In genomic region chr11:106001718-106002117, GRCm38 (mm10) we compare ENCODE assay signal across 10 mouse cellular contexts. TPM values are rescaled to one million over a fixed set of nuclear protein-coding genes. Genes with fewer than 3 reads are reported as not detected.
DNase-seq lines count a peak whose midpoint lies in the region; ATAC-seq lines count a peak whose summit lies in the region.
"Had no signal": no experiment of that assay in that cellular context is flagged by ENCODE, and none has a peak within 500 bp of the region (broad histone marks: within the 10 kb centered on the region; RNA-seq: fewer than 3 reads in every experiment).

No protein-coding gene starts in this region.

- ATAC-seq in inflammation-experienced regulatory T-cells, adult 6 months: peak; percentile 52

- DNase-seq in heart, adult 8-10 months (ENCODE audit: low spot score): peak; percentile 22
- no peak for DNase-seq in heart, adult 9 months (ENCODE audit: low spot score in 2 of 2)
- DNase-seq in right cerebral cortex, adult 2 months (ENCODE audit: low spot score in 2 of 2): peak; percentile 19 to 53
- no peak for DNase-seq in right cerebral cortex, postnatal 10 days (ENCODE audit: low spot score in 2 of 2)
- DNase-seq in telencephalon, adult 2 months (ENCODE audit: low read depth, low spot score): peak; percentile 17
- DNase-seq in adrenal gland, postnatal 25 days: no peak
- DNase-seq in adrenal gland, postnatal 4 days (ENCODE audit: low spot score in 2 of 2): no peak

RNA-seq across cellular contexts. Expression of gene Kcnh6, which starts 6.2 kb away (rescaled TPM):
- total RNA-seq in heart, adult 8-10 months (2022): not detected
- under 1 TPM in 1 of 3 experiments, not detected in 2; 0.16 TPM for polyA plus RNA-seq in inflammation-experienced regulatory T-cells, adult 6 months (2017; shearing (Covaris generic))
- 0.21 TPM in 1 of 2 replicates, not detected in the other for total RNA-seq in adrenal gland, postnatal 25 days (2021)
- total RNA-seq in adrenal gland, postnatal 4 days (2021): under 1 TPM; 0.31 to 0.92 TPM

RNA-seq across cellular contexts. Expression of gene Ace3, which starts 7.2 kb away (rescaled TPM):
- not detected for total RNA-seq in heart, adult 8-10 months (2022)
- not detected for polyA plus RNA-seq in inflammation-experienced regulatory T-cells, adult 6 months (2017; shearing (Covaris generic))
- total RNA-seq in adrenal gland, postnatal 25 days (2021): not detected in 2 replicates
- not detected for total RNA-seq in adrenal gland, postnatal 4 days (2021)
- total RNA-seq: adrenal gland, postnatal 36 days; hematopoietic stem cell, adult 5-6 weeks had no signal

RNA-seq across cellular contexts. Expression of gene Ace, which starts 34.0 kb away (rescaled TPM):
- total RNA-seq in heart, adult 8-10 months (2022): 10 to 100 TPM; 13.9 to 25.6 (median 19.4) TPM
- polyA plus RNA-seq in inflammation-experienced regulatory T-cells, adult 6 months (2017; shearing (Covaris generic)): not detected
- total RNA-seq in adrenal gland, postnatal 25 days (2021): 7.3 and 8.2 TPM in 2 replicates
- 10 to 100 TPM; 12.3 to 19.9 TPM for total RNA-seq in adrenal gland, postnatal 4 days (2021)

RNA-seq across cellular contexts. Expression of gene Dcaf7, which starts 35.0 kb away (rescaled TPM):
- 10 to 100 TPM; 35.1 to 41.9 (median 38.4) TPM for total RNA-seq in heart, adult 8-10 months (2022)
- 10 to 100 TPM; 18.5 to 25.5 (median 22.3) TPM for polyA plus RNA-seq in inflammation-experienced regulatory T-cells, adult 6 months (2017; shearing (Covaris generic))
- 43.7 and 58.4 TPM in 2 replicates for total RNA-seq in adrenal gland, postnatal 25 days (2021)
- total RNA-seq in adrenal gland, postnatal 4 days (2021): 10 to 100 TPM; 87.2 to 88.1 TPM

RNA-seq across cellular contexts. Expression of gene Cyb561, which starts 48.6 kb away (rescaled TPM):
- total RNA-seq in heart, adult 8-10 months (2022): 10 to 100 TPM in 1 of 4 experiments, 1 to 10 TPM in 3; 7.5 to 11.0 (median 8.7) TPM
- 1 to 10 TPM in 2 of 3 experiments, under 1 TPM in 1; 0.34 to 1.8 (median 1.3) TPM for polyA plus RNA-seq in inflammation-experienced regulatory T-cells, adult 6 months (2017; shearing (Covaris generic))
- 124 and 195 TPM in 2 replicates for total RNA-seq in adrenal gland, postnatal 25 days (2021)
- total RNA-seq in adrenal gland, postnatal 4 days (2021): 100 to 1,000 TPM; 189 to 197 TPM

Comparison
In these comparisons a context has a peak if more than half of its experiments do, and no peak if none do; other contexts are left out.
1. DNase-seq: peak in heart, adult 8-10 months (single experiment), right cerebral cortex, adult 2 months (2 of 2) and telencephalon, adult 2 months (single experiment); none in heart, adult 9 months (0 of 2), right cerebral cortex, postnatal 10 days (0 of 2), adrenal gland, postnatal 25 days (single experiment) and adrenal gland, postnatal 4 days (0 of 2).